Mouse (Mus musculus) left cerebral cortex, adult 2 months (tissue): ENCODE measurements around the gene Slc25a27. TPM values are rescaled to one million over a fixed set of nuclear protein-coding genes. Genes with fewer than 3 reads are reported as not detected.
A peak's percentile ranks its signal among the peaks of the same experiment; 100 is the strongest.

ENCODE experiments used
- DNase-seq, 2 experiments: peaks; one replicate each; pipeline ENCODE4 v3.0.0; 2021 to 2022; ENCODE audit warnings: low spot score in 2 of 2, mixed read lengths in 1 of 2; ENCODE audit errors: extremely low spot score in 1 of 2
- H3K27ac ChIP-seq: fragments of 200-600 bp; 2 replicates; pipeline ENCODE4 v1.8.1; 2022
- H3K4me3 ChIP-seq: fragments of 200-600 bp; 2 replicates; pipeline ENCODE4 v1.8.1; 2022
- CTCF ChIP-seq: fragments of 200-600 bp; IDR thresholded peaks from 2 replicates; pipeline ENCODE4 v1.8.1; 2022; ENCODE audit warnings: antibody characterized with exemption, mild to moderate bottlenecking, moderate library complexity
- intact Hi-C: fragments of 180-260 bp; cut with DNase I; formaldehyde crosslinking; loops from one replicate; pipeline ENCODE4 v1.15.1; 2025
- total RNA-seq, 2 experiments: library from RNA; stranded (reverse); gene quantifications; 2 replicates each; pipeline ENCODE4 v1.2.3; 2021

The Slc25a27 gene
- total RNA-seq, 2 experiments from 2014 or later = 47.9 to 51.3 TPM

DNA sequence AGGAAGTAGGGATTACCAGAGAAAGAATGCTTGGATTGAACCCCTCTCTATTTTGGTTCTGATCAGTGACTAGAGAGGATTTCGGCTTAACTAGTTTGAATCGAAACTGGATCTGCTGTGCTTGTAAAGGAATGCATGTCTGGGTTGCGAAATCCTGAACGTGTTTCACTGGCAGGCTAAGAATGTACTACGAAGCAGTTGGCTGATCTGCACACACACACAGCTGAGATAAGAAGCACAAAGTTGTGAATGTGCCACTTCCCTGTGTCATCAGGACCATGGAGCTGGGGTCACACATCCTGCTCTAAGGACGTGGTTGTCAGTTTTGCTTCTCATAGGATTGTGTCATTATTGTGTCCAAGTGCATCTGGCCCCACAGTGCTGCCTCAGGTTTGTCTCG is 22.6 kb downstream of the Slc25a27 start:
- TF ChIP-seq CTCF = no peak
- intact Hi-C loops = no loop called here
- no peak overlapping the region for H3K4me3 ChIP-seq
- DNase-seq = no peak
- no peak overlapping the region for H3K27ac ChIP-seq

DNA sequence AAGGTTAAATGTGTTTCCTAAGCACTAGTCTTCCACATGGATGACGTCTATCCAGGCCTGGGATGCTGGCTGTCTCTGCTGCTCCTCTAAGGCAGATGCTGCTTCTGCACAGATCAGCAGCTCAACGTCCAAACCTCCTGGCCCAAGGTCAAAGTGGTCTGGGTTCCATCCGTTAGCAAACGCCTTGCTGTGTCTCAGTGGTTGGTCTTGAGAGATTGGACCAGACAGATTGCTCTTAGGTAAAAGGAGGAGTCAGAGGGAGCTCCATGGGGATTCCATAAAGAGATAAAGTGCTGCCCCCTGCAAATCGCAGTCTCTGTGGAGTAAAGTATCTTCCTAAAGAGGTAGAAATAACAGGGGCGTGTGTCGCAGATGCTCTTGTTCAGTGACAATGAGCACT is 23.8 kb downstream of the Slc25a27 start:
- no peak for DNase-seq
- intact Hi-C loops = no loop called here
- no peak overlapping the region for H3K4me3 ChIP-seq
- TF ChIP-seq CTCF = no peak
- H3K27ac ChIP-seq = no peak overlapping the region

DNA sequence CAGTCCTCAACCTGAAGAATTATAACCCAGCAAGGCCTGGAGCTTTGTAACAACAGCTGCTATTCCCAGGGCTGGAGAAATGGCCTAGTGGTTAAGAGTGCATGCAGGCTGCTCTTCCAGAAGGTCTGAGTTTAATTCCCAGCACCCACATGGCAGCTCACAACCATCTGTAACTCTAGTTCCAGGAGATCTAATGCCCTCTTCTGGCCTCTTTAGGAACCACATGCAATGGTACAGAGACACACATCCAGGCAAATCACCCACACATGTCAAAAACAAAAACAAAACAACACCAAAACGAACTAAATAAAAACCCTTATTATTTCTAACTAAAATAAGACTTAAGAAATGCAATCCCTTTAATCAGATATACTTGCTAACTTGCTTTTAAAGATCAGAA is 26.2 kb downstream of the Slc25a27 start:
- H3K4me3 ChIP-seq = no peak overlapping the region
- DNase-seq = no peak
- H3K27ac ChIP-seq = no peak overlapping the region
- peak; percentile 23 for TF ChIP-seq CTCF
- intact Hi-C loops = no loop called here

DNA sequence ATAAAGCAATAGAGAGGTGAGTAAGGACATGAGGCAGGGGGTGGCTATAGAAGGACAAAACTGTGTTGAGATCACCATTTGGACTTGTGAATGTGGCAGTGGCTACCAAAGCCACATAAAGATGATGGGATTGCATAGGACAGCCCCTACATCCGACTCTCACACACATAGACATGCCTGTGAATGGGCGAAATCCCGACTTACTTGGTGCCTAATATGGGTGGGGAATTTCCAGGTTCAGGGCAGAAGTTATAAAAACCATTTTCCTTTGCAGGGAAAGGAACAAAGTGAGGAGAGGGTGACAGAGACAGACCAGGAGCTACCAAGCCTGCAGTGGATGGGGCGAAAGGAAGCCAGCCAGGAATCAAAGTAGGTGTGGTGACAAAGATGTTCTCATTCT is 29.9 kb downstream of the Slc25a27 start:
- no peak for DNase-seq
- no peak for TF ChIP-seq CTCF
- Histone ChIP-seq H3K27ac (no peak overlapping the region), H3K4me3 (no peak overlapping the region)
- intact Hi-C loops = no loop called here

DNA sequence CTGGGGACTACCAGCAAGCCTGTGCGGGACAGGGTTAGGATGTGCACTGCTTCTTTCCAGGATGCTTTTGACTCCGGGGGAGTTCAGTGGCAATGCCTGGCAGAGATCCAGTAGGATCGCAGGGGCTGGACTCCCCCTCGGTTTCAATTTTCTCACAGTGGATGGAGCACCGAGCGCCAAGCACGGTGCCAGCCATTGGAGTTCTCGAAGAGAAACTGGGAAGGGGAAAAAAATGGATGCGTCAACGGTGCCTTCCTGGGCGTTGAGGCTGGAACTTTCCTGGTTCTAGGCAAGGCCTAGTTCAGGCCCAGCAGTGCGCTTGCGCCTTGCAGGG is 36.6 kb downstream of the Slc25a27 start:
- no peak for TF ChIP-seq CTCF
- Histone ChIP-seq H3K4me3 (peak overlapping the region; percentile 41), H3K27ac (no peak overlapping the region)
- intact Hi-C loops = no loop called here
- DNase-seq = no peak

DNA sequence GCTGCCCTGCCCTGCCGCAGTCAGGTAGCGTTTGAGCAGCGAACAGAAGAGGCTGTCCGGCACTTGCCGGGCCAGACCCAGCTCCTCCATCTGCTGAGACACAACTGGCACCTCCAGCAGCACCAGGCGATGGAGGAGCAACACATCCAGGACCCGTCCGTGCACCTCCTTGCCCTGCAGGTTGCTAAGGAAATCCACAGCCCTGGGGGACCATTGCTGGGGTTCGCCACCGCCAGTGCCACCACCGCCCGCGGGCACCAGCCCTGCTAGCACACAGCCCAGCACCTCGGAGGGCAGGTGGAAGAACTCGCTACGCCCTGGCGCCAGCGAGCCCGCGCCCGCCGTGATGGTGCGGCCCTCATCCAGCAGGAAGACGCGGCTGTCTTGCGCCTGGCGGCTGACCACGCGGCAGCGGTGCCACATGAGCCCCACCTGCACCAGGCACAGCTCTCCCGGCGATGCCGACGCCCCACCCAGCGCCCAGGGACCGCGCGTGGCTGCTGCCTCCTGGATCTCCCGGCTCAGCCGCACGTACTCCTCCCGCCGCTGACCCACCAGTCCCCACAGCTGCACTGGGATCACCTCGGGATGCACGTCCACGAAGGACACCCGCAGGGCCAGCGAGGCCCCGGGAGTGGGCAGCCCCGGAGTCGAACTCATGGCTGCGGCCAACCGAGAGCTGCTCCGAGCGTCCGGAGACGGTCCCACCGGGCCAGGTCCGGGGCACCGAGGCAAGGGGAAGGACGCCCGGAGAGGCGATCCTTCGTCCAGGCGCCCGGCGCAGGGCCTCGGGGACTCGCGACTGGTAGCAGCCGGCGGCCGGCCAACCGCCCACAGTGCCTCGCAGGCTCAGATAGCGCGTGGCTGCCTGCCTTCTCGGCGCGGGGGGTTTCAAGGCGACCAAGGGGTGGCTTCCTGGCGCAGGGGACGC is 37.3 kb downstream of the Slc25a27 start, which contains the start of gene Tdrd6:
Gene Tdrd6 (minus strand): TSS at position 804 of the 931 bp plus-strand sequence.
- Histone ChIP-seq H3K4me3 (peak within 1 kb of the TSS; percentile 41), H3K27ac (no peak within 1 kb of the TSS)
- intact Hi-C loops = no loop called here
- TF ChIP-seq CTCF = no peak
- peak in 1 of 2 experiments; percentile 28 for DNase-seq

DNA sequence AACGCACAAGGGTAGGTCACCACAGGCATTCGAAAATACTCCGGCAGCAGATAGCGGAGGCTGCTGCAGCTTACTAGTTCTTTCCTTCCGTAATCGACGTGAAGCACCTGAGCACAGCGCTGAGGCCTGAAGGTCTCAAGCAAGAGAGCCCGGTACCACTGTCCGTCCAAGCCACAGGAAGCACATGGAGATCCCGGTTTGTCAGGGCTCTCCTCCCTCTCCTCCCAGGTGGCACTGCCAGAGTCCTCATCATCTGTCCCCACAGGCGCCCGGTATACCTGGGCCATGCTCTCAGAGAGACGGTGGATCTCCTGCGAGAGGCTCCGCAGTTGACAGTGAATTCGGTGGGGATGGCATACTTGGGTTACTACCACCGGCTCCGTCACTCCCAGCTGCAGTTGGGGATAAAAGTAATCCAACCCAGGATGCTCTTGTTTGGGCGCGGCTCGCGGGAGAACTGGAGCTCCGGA is 38.0 kb downstream of the Slc25a27 start:
- H3K4me3 ChIP-seq = no peak overlapping the region; the same call in 1 of the 2 replicates
- no peak overlapping the region for H3K27ac ChIP-seq
- intact Hi-C loops = no loop called here
- no peak for TF ChIP-seq CTCF
- no peak for DNase-seq

DNA sequence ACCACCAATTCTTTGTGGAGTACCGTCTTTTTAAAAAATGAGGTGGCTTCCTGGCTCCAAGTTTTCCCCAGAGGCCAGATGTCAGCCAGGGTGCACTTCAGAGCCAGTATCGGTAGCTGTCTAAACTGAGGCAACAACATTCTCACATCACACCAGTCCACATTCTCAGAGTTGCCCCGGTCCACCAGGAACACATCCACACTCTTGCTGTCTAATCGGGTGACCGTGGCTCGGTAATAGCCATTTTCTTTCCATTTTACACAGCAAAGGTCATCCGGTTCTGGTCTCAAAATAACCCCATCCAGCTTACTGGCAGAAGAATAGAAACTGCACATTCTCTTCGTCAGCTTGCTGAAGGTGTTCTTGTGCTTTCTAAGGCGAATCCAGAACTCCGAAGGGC is 38.8 kb downstream of the Slc25a27 start:
- Histone ChIP-seq H3K4me3 (no peak overlapping the region), H3K27ac (no peak overlapping the region)
- intact Hi-C loops = no loop called here
- DNase-seq = no peak
- no peak for TF ChIP-seq CTCF

DNA sequence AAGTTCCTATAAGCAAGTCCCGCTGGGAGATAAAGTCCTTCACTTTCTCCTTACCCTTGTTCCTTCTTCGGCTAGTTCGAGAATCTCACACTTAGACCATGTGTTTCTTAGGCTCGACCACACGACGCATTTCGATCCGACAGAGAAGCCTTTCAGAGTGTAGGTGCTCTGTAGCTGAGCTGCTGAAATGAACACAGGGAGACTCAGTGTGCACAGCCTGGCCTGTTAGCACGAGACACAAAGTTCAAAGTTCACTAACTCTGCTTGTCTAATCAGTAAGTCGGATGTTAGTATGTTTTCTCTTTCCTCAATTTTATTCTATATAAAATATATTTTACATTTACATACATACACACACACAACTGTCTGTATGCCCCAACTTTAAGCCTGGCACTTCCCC is 44.9 kb downstream of the Slc25a27 start:
- no peak for DNase-seq
- no peak for TF ChIP-seq CTCF
- intact Hi-C loops = no loop called here

DNA sequence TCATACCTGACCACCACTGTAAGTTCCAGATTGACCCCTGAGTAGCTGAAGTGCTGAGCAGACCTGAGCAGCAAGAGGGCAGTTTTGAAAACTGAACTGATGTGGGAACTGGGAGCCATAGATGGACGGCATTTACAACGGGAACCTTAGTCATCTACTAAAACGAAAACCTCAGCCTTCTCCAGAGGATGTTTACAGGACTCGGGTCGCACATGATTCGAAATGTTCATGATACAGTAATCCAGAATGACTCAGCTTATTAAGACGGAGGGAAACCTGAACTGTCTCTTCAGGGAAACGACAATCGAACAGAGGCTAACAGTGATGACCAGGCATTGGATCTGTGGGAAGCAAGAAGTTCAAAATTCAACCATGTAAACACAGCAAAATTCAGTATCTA is 47.9 kb downstream of the Slc25a27 start:
- no peak for DNase-seq
- TF ChIP-seq CTCF = no peak
- intact Hi-C loops = loop anchor here (10.0 kb wide), 1 partner anchor 604 kb away; the partner anchor contains the start of gene Tnfrsf21
- H3K27ac ChIP-seq = no peak overlapping the region
- H3K4me3 ChIP-seq = no peak overlapping the region

More for the DNA sequence above, 44.9 kb downstream of the Slc25a27 start:
- no peak overlapping the region for H3K4me3 ChIP-seq
- H3K27ac ChIP-seq = no peak overlapping the region

DNA sequence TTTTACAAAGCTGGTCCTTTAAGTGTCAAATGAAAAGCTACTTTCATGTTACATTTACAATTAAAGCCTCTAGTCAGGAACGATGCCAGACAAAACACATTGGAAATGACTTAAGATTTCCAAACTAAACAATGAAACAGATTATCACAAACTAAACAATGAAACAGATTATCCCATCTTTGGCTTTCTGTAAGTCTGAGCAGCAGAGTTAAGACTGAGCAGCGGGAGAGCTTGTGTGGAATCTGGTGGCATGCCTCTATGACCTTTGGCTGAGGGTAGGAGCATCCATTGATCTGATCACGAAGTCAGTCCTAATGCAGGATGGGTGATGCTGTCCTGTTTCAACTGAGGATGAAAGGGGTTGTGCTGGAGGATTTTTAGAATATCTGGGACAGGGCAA is 54.8 kb downstream of the Slc25a27 start:
- TF ChIP-seq CTCF = no peak
- Histone ChIP-seq H3K4me3 (no peak overlapping the region), H3K27ac (no peak overlapping the region)
- intact Hi-C loops = loop anchor here (5.0 to 10.0 kb wide), 2 partner anchors 345 to 597 kb away; partner anchors contain the start of gene Tnfrsf21
- no peak for DNase-seq

DNA sequence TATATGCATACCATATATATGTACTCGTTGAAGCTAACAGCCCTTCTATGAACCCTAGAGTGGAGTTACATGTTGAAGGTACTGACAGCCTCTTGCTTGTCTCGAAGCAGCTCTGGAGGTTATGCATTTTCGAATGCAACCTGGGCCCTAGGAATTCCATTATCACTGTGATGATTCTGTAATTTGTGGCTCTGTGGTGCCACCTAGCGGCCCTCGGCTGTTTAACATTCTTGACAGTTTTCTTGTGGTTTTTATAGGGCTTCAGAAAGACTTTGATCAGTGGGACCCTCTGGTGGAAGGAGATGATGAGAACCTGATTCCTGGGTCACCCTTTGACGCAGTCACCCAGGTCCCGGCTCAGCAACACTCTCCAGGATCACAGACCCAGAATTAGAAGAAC is 55.4 kb downstream of the Slc25a27 start:
- peak; percentile 36 to 66 for DNase-seq
- no peak overlapping the region for H3K27ac ChIP-seq
- no peak overlapping the region for H3K4me3 ChIP-seq
- TF ChIP-seq CTCF = peak; percentile 80
- intact Hi-C loops = loop anchor here (1.0 to 10.0 kb wide), 3 partner anchors 93 to 597 kb away; partner anchors contain the start of gene Tnfrsf21
